Mouse (Mus musculus) embryonic facial prominence, embryonic 11.5 days (tissue): ENCODE measurements around the gene Ube4a. TPM values are rescaled to one million over a fixed set of nuclear protein-coding genes. Genes with fewer than 3 reads are reported as not detected.

Experiments
- ATAC-seq: fragments of 200-750 bp; cut with Nextera tagmentation; replicated peaks from 2 replicates; pipeline ENCODE4 v1.8.0; 2017; ENCODE audit warnings: low read depth; ENCODE audit not compliant: insufficient number of reproducible peaks, low FRiP score, low TSS enrichment
- DNase-seq: peaks from one replicate; pipeline ENCODE4 v3.0.0-alpha.2; 2015; ENCODE audit warnings: low spot score
- H3K27ac ChIP-seq: fragments of 300-500 bp; sonication (generic); replicated peaks from 2 replicates; pipeline ENCODE4 v1.5.1; 2014; ENCODE audit warnings: mild to moderate bottlenecking, low read depth, low read length, control low read depth
- H3K27me3 ChIP-seq: fragments of 300-500 bp; sonication (generic); 2 replicates; pipeline ENCODE4 v1.6.1; 2014; ENCODE audit warnings: mild to moderate bottlenecking, low read length, moderate library complexity, mixed read lengths; ENCODE audit not compliant: control insufficient read depth, insufficient read depth
- H3K36me3 ChIP-seq: fragments of 300-500 bp; sonication (generic); replicated peaks from 2 replicates; pipeline ENCODE4 v1.6.1; 2014; ENCODE audit warnings: low read depth, mild to moderate bottlenecking, low read length, moderate library complexity, mixed read lengths; ENCODE audit not compliant: control insufficient read depth, insufficient read depth
- H3K4me1 ChIP-seq: fragments of 300-500 bp; sonication (generic); 2 replicates; pipeline ENCODE4 v1.6.1; 2014; ENCODE audit warnings: low read length, mixed read lengths; ENCODE audit not compliant: control insufficient read depth, insufficient read depth
- H3K4me2 ChIP-seq: fragments of 300-500 bp; sonication (generic); 2 replicates; pipeline ENCODE4 v1.6.1; 2014; ENCODE audit warnings: low read depth, mild to moderate bottlenecking, control low read depth, low read length, moderate library complexity
- H3K4me3 ChIP-seq: fragments of 300-500 bp; sonication (generic); 2 replicates; pipeline ENCODE4 v1.5.1; 2014; ENCODE audit warnings: low read depth, low read length, control low read depth
- H3K9ac ChIP-seq: fragments of 300-500 bp; sonication (generic); replicated peaks from 2 replicates; pipeline ENCODE4 v1.6.1; 2014; ENCODE audit warnings: mild to moderate bottlenecking, control low read depth, low read length
- H3K9me3 ChIP-seq: fragments of 300-500 bp; sonication (generic); replicated peaks from 2 replicates; pipeline ENCODE4 v1.6.1; 2016; ENCODE audit warnings: mild to moderate bottlenecking, low read length, inconsistent platforms, mixed read lengths; ENCODE audit not compliant: control insufficient read depth
- WGBS: fragments of 180-500 bp; shearing (Covaris S2); extraction: QIAGEN DNeasy Blood & Tissue Kit; methylation state at CpG from one replicate; pipeline ENCODE4 v1.1.7; 2014; 5-methylcytosine and 5-hydroxymethylcytosine counted together
- polyA plus RNA-seq: library from polyadenylated mRNA; unstranded; fragments of >200 nt; fragmentation: Nextera tagmentation; extraction: Ambion mirVana; gene quantifications from 2 replicates; pipeline ENCODE4 v1.2.1, GENCODE M21; 2014

Gene Ube4a
- polyA plus RNA-seq, 1 experiment from 2014 or later, result 31.3 TPM

DNA sequence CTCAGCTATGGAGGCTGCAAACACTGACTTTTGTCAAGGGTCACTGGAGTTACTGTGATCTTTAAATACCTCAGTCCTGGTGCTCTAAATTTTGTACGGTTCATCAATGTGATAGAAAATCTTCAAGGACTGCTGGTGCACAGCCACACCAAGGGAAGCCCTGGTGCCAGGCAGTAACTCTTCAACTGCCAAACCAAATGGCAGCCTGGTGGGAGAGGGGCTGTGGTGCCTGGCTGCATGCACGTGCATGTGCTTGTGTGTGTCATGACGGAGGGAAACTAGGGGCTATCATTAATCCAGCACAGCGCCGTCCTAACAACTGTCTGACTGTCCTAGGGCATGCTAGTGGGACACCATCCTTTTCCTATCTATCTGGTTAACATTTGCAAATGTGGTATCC lies 34.4 kb upstream of the Ube4a start:
- DNase-seq, result no peak
- H3K4me2 ChIP-seq, result no peak overlapping the region
- no peaks in the 10 kb centered on the region for H3K27me3 ChIP-seq
- H3K36me3 ChIP-seq, result no peaks in the 10 kb centered on the region
- ATAC-seq, result no peak
- no peaks in the 10 kb centered on the region for H3K4me1 ChIP-seq
- H3K9ac ChIP-seq, result no peak overlapping the region
- 69% methylated on average over 5 of the region's 5 CpGs for WGBS
- no peak overlapping the region for H3K4me3 ChIP-seq
- H3K27ac ChIP-seq, result no peak overlapping the region
- H3K9me3 ChIP-seq, result no peaks in the 10 kb centered on the region

DNA sequence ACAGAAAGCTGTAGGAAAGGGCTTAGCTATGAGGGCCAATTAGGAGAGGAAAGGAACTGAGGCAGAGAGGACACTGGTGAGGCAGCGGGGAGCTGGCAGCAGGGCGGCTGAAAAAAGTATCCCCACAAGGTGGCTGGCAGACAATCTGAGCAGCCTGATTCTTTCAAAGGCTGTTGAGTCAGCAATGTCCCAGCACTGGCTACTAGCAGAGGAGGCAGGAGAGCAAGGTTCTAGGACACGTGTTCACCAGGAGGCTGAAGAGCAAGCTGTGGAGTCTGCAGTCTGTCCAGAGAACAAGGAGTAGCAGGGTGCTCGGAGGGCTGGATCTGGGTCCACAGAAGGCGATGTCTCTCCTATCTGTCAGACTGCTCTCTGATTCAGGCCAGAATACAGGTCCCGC lies 33.8 kb upstream of the Ube4a start:
- Histone ChIP-seq H3K4me1 (no peaks in the 10 kb centered on the region), H3K36me3 (no peaks in the 10 kb centered on the region), H3K9me3 (no peaks in the 10 kb centered on the region), H3K4me2 (no peak overlapping the region), H3K9ac (no peak overlapping the region), H3K4me3 (no peak overlapping the region), H3K27me3 (no peaks in the 10 kb centered on the region), H3K27ac (no peak overlapping the region)
- WGBS, result 55% methylated on average over 6 of the region's 6 CpGs
- ATAC-seq, result no peak
- no peak for DNase-seq

DNA sequence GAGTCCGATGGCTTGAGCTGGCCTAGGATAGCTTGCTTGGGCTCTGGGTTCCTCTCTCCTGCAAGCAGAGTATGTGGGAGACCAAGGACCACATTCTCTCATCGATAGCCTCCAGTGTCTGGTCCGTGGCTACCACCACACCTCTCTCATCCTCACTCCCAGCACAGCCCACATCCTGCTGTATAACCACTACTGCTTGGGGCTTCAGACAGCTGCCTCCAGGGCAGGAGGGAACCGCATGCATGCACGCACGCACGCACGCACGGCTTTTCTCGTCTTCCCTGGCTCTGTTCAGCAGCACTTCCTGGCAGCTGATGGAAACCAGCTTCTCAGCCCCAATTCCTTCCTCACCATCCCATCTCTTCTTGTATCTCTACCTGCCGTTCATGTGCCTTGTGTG lies 32.7 kb upstream of the Ube4a start:
- no peak for DNase-seq
- Histone ChIP-seq H3K27me3 (no peaks in the 10 kb centered on the region), H3K9me3 (no peaks in the 10 kb centered on the region), H3K36me3 (no peaks in the 10 kb centered on the region), H3K4me2 (no peak overlapping the region), H3K27ac (no peak overlapping the region), H3K9ac (no peak overlapping the region), H3K4me1 (no peaks in the 10 kb centered on the region), H3K4me3 (no peak overlapping the region)
- 73% methylated on average over 11 of the region's 11 CpGs for WGBS
- ATAC-seq, result no peak

DNA sequence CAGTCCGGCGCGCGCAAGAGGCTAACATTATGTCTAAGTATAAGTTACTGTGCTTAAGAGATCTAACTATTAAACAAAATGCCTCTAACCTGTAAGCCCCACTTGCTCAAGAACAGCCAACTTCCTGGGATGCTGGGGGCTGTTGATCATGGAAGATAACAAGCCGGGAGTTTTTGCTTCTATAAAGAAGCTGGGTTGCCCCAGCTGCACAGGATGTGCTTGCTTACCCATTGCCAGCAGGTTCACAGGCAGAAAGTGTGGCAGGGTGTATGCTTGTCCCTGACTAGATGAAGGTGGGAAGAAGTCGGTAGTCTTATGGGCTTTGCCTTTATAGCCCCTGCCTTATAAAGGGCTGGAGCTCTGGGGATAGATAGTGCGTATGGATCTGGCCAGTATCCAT lies 31.2 kb upstream of the Ube4a start:
- ATAC-seq, result no peak
- Histone ChIP-seq H3K9me3 (no peaks in the 10 kb centered on the region), H3K4me1 (no peaks in the 10 kb centered on the region), H3K27ac (no peak overlapping the region), H3K4me3 (no peak overlapping the region), H3K27me3 (no peaks in the 10 kb centered on the region), H3K9ac (no peak overlapping the region), H3K36me3 (no peaks in the 10 kb centered on the region), H3K4me2 (no peak overlapping the region)
- no peak for DNase-seq
- 90% methylated on average over 7 of the region's 7 CpGs for WGBS

DNA sequence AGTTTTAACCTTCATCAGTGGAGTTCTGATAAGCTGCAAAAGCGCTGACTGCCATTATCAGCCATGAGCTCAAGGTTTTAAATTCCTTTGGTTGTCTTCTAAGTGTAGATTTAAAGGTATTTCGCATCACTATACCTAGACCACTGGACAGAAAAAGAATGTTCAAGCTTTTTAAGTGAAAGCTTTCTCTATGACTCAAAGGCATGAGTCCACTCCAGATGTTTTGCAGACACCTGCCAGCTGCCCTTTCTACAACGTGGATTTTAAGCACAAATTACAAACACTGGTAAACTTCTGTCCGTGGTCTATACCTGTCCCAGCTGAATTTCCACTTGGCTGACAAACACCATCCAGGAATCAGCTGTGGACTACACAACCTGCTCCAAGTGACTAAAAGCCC lies 29.6 kb upstream of the Ube4a start:
- DNase-seq (no peak), ATAC-seq (no peak)
- H3K4me1 ChIP-seq, result no peaks in the 10 kb centered on the region
- WGBS, result 74% methylated on average over 4 of the region's 4 CpGs
- H3K4me2 ChIP-seq, result no peak overlapping the region
- H3K36me3 ChIP-seq, result no peaks in the 10 kb centered on the region
- no peak overlapping the region for H3K9ac ChIP-seq
- no peak overlapping the region for H3K4me3 ChIP-seq
- H3K27me3 ChIP-seq, result no peaks in the 10 kb centered on the region
- no peak overlapping the region for H3K27ac ChIP-seq
- H3K9me3 ChIP-seq, result no peaks in the 10 kb centered on the region

DNA sequence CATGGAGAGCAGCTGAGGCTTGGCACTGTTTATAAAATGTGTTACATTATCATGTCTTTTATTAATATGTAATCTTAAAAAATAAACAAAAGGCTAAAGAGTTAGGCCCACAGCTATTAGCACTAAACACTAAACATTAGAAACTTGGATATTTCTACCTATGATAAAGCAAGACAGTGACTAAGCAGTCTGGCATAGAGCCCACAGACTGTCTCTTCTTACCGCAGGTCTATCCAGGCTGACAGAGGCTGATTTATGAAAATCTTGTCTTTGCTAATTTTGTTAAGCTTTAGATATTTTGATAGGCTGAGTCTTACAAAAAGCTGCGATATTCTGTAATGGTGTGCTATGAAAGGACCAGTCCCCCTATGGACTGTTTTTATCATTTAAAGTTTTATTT lies 27.9 kb upstream of the Ube4a start:
- Histone ChIP-seq H3K9me3 (no peaks in the 10 kb centered on the region), H3K27ac (no peak overlapping the region), H3K27me3 (no peaks in the 10 kb centered on the region), H3K4me3 (no peak overlapping the region), H3K4me1 (no peaks in the 10 kb centered on the region), H3K36me3 (no peaks in the 10 kb centered on the region), H3K4me2 (no peak overlapping the region), H3K9ac (no peak overlapping the region)
- 91% methylated on average over 2 of the region's 2 CpGs for WGBS
- DNase-seq (no peak), ATAC-seq (no peak)

DNA sequence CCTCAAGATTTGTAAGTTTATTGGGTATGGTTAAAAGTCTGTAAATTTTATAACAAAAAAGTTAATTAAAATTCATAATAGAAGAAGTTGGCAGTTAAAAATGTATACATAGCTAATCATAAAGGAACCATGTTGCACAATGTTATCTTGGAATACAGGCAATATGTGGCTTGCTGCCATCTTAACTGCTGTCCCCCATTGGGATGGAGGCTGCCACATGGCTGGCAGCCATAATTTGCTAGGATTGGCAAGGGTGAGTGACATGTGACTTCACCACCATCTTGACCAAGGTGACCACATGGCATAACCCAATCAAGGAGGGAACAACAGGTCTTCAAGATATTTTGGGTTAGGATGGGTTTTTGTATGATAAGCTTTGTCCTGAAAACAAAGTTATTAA lies 26.9 kb upstream of the Ube4a start:
- H3K4me2 ChIP-seq, result no peak overlapping the region
- no peaks in the 10 kb centered on the region for H3K27me3 ChIP-seq
- H3K4me3 ChIP-seq, result no peak overlapping the region
- no peak overlapping the region for H3K9ac ChIP-seq
- no peak for DNase-seq
- no peaks in the 10 kb centered on the region for H3K4me1 ChIP-seq
- no peaks in the 10 kb centered on the region for H3K36me3 ChIP-seq
- no peaks in the 10 kb centered on the region for H3K9me3 ChIP-seq
- ATAC-seq, result no peak
- H3K27ac ChIP-seq, result no peak overlapping the region

DNA sequence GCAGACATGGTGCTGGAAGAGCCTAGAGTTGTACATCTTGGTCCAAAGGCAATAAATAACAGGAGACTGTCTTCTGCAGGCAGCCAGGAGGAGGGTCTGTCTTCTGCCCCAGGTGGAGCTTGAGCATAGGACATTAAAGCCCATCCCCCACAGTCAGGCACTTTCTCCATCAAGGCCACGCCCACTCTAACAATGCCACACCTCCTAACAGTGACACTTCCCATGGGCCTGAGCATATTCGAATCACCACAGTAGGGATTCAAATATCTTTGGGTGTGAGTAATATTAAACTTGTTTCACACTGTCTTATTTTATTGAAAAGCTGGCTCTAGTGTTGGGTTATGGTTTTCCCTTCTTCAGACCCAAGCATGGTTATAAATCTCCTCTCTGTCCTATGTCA lies 26.4 kb upstream of the Ube4a start:
- Histone ChIP-seq H3K9me3 (no peaks in the 10 kb centered on the region), H3K4me1 (no peaks in the 10 kb centered on the region), H3K27me3 (no peaks in the 10 kb centered on the region), H3K27ac (no peak overlapping the region), H3K36me3 (no peaks in the 10 kb centered on the region), H3K4me3 (no peak overlapping the region), H3K4me2 (no peak overlapping the region), H3K9ac (no peak overlapping the region)
- 85% methylated on average over 2 of the region's 2 CpGs for WGBS
- no peak for DNase-seq
- no peak for ATAC-seq

DNA sequence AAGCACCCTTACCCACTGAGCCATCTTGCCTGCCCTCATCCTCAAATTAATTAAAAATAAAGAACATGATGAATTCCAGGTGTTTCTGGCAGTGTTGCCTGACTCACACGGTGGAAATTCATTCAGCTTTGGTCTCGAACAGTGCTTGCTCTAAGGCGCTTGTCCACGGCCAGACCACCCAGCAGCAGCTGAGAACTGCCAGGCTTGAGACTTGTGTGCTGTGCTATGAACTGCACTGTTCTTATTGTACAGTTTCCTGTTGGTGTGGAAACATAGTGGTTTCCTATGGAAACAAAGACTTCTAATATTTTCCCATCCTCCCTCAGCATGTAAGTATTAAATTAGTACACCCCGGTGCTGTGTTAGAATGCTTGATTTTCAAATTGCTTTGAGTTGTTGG lies 21.6 kb upstream of the Ube4a start:
- no peak overlapping the region for H3K4me3 ChIP-seq
- 62% methylated on average over 5 of the region's 5 CpGs for WGBS
- no peaks in the 10 kb centered on the region for H3K36me3 ChIP-seq
- H3K4me1 ChIP-seq, result no peaks in the 10 kb centered on the region
- H3K9me3 ChIP-seq, result no peaks in the 10 kb centered on the region
- H3K27ac ChIP-seq, result no peak overlapping the region
- H3K4me2 ChIP-seq, result no peak overlapping the region
- no peak overlapping the region for H3K9ac ChIP-seq
- ATAC-seq (no peak), DNase-seq (no peak)
- no peaks in the 10 kb centered on the region for H3K27me3 ChIP-seq
